Mouse (Mus musculus) kidney, postnatal 0 days (tissue): ENCODE measurements around the gene Lcn9. TPM values are rescaled to one million over a fixed set of nuclear protein-coding genes. Genes with fewer than 3 reads are reported as not detected.

ENCODE experiments used
- ATAC-seq: fragments of 200-750 bp; cut with Nextera tagmentation; replicated peaks from 2 replicates; pipeline ENCODE4 v1.8.0; 2017; ENCODE audit warnings: low read depth, moderate number of reproducible peaks, moderate TSS enrichment, moderate library complexity; ENCODE audit not compliant: low FRiP score
- DNase-seq: peaks from one replicate; pipeline ENCODE4 v3.0.0-alpha.2; 2016; ENCODE audit warnings: low spot score
- H3K27ac ChIP-seq: fragments of 300-500 bp; sonication (generic); 2 replicates; pipeline ENCODE4 v1.5.1; 2014; ENCODE audit warnings: mild to moderate bottlenecking
- H3K27me3 ChIP-seq: fragments of 300-500 bp; sonication (generic); 2 replicates; pipeline ENCODE4 v1.6.1; 2014; ENCODE audit warnings: low read length, mixed read lengths; ENCODE audit not compliant: insufficient read depth
- H3K36me3 ChIP-seq: fragments of 300-500 bp; sonication (generic); 2 replicates; pipeline ENCODE4 v1.6.1; 2014; ENCODE audit warnings: low read length, mixed read lengths; ENCODE audit not compliant: insufficient read depth
- H3K4me1 ChIP-seq: fragments of 300-500 bp; sonication (generic); replicated peaks from 2 replicates; pipeline ENCODE4 v1.6.1; 2014; ENCODE audit warnings: antibody characterized with exemption, low read length, mixed read lengths; ENCODE audit not compliant: insufficient read depth
- H3K4me2 ChIP-seq: fragments of 300-500 bp; sonication (generic); 2 replicates; pipeline ENCODE4 v1.6.1; 2014; ENCODE audit warnings: mild to moderate bottlenecking, low read length, moderate library complexity, mixed read lengths
- H3K4me3 ChIP-seq: fragments of 300-500 bp; sonication (generic); replicated peaks from 2 replicates; pipeline ENCODE4 v1.5.1; 2014; ENCODE audit warnings: low read depth, low read length
- H3K9ac ChIP-seq: fragments of 300-500 bp; sonication (generic); 2 replicates; pipeline ENCODE4 v1.6.1; 2014; ENCODE audit warnings: low read depth, low read length
- H3K9me3 ChIP-seq: fragments of 300-500 bp; sonication (generic); replicated peaks from 2 replicates; pipeline ENCODE4 v1.6.1; 2016; ENCODE audit warnings: low read length, inconsistent platforms, mixed read lengths
- CTCF ChIP-seq: IDR thresholded peaks from 2 replicates; pipeline ENCODE4 v1.5.1; 2016; ENCODE audit warnings: antibody characterized with exemption, low read depth, mild to moderate bottlenecking, moderate library complexity
- WGBS: fragments of 180-500 bp; shearing (Covaris S2); extraction: QIAGEN DNeasy Blood & Tissue Kit; methylation state at CpG from one replicate; pipeline ENCODE4 v1.1.7; 2014; 5-methylcytosine and 5-hydroxymethylcytosine counted together
- polyA plus RNA-seq: library from polyadenylated mRNA; unstranded; fragments of >200 nt; fragmentation: Nextera tagmentation; extraction: Ambion mirVana; gene quantifications from 2 replicates; pipeline ENCODE4 v1.2.1, GENCODE M21; 2015

Lcn9 gene
- polyA plus RNA-seq: not detected in 2 replicates

GRCm38 (mm10) chr2:25822806-25823205 lies at the start of gene Lcn9:
Gene Lcn9, plus strand, starts transcription at chr2:25823153.
- 75% methylated on average over 1 of the region's 1 CpGs for WGBS
- Histone ChIP-seq H3K36me3 (no peaks in the 10 kb centered on the region), H3K27me3 (no peaks in the 10 kb centered on the region), H3K9me3 (no peaks in the 10 kb centered on the region), H3K9ac (no peak within 1 kb of the TSS), H3K27ac (no peak within 1 kb of the TSS), H3K4me2 (no peak within 1 kb of the TSS), H3K4me3 (no peak within 1 kb of the TSS), H3K4me1 (no peaks in the 10 kb centered on the region)
- ATAC-seq: no peak
- DNase-seq: no peak
- no peak for TF ChIP-seq CTCF

- Histone ChIP-seq H3K9ac (no peak overlapping the region), H3K27ac (no peak overlapping the region), H3K36me3 (no peaks in the 10 kb centered on the region), H3K27me3 (no peaks in the 10 kb centered on the region), H3K9me3 (no peaks in the 10 kb centered on the region), H3K4me2 (no peak overlapping the region), H3K4me3 (no peak overlapping the region), H3K4me1 (no peaks in the 10 kb centered on the region)
- no peak for TF ChIP-seq CTCF
- no peak for ATAC-seq
- no peak for DNase-seq
- WGBS: 84% methylated on average over 2 of the region's 2 CpGs
Measured at GRCm38 (mm10) chr2:25773507-25773906, 49.4 kb upstream of the Lcn9 start.

- Histone ChIP-seq H3K9ac (no peak overlapping the region), H3K4me2 (no peak overlapping the region), H3K27me3 (no peaks in the 10 kb centered on the region), H3K4me1 (no peaks in the 10 kb centered on the region), H3K27ac (no peak overlapping the region), H3K36me3 (no peaks in the 10 kb centered on the region), H3K9me3 (no peaks in the 10 kb centered on the region), H3K4me3 (no peak overlapping the region)
- no peak for DNase-seq
- WGBS: 76% methylated on average over 2 of the region's 2 CpGs
- ATAC-seq: no peak
- TF ChIP-seq CTCF: no peak
Measured at GRCm38 (mm10) chr2:25774640-25775039, 48.3 kb upstream of the Lcn9 start.

- H3K27me3 ChIP-seq: no peaks in the 10 kb centered on the region
- H3K9me3 ChIP-seq: no peaks in the 10 kb centered on the region
- TF ChIP-seq CTCF: no peak
- H3K27ac ChIP-seq: no peak overlapping the region
- no peak overlapping the region for H3K4me3 ChIP-seq
- no peak overlapping the region for H3K9ac ChIP-seq
- no peak overlapping the region for H3K4me2 ChIP-seq
- ATAC-seq (no peak), DNase-seq (no peak)
- no peaks in the 10 kb centered on the region for H3K36me3 ChIP-seq
- 42% methylated on average over 3 of the region's 3 CpGs for WGBS
- no peaks in the 10 kb centered on the region for H3K4me1 ChIP-seq
Measured at GRCm38 (mm10) chr2:25775991-25776390, 47.0 kb upstream of the Lcn9 start.

GRCm38 (mm10) chr2:25776717-25777116 lies 46.2 kb upstream of the Lcn9 start, which contains the start of gene Lcn11:
Gene Lcn11, plus strand, starts transcription at chr2:25777017.
- no peaks in the 10 kb centered on the region for H3K36me3 ChIP-seq
- no peak within 1 kb of the TSS for H3K4me2 ChIP-seq
- ATAC-seq: no peak
- no peak within 1 kb of the TSS for H3K27ac ChIP-seq
- DNase-seq: no peak
- WGBS: 100% methylated on average over 1 of the region's 1 CpGs
- no peak for TF ChIP-seq CTCF
- H3K9ac ChIP-seq: no peak within 1 kb of the TSS
- no peaks in the 10 kb centered on the region for H3K27me3 ChIP-seq
- H3K4me3 ChIP-seq: no peak within 1 kb of the TSS
- H3K9me3 ChIP-seq: no peaks in the 10 kb centered on the region
- no peaks in the 10 kb centered on the region for H3K4me1 ChIP-seq

GRCm38 (mm10) chr2:25779076-25779475 lies 43.9 kb upstream of the Lcn9 start:
- H3K9me3 ChIP-seq: no peaks in the 10 kb centered on the region
- H3K27ac ChIP-seq: no peak overlapping the region
- H3K27me3 ChIP-seq: no peaks in the 10 kb centered on the region
- no peak overlapping the region for H3K9ac ChIP-seq
- no peak for ATAC-seq
- no peak overlapping the region for H3K4me2 ChIP-seq
- no peak overlapping the region for H3K4me3 ChIP-seq
- H3K36me3 ChIP-seq: no peaks in the 10 kb centered on the region
- no peak for DNase-seq
- 87% methylated on average over 9 of the region's 9 CpGs for WGBS
- no peaks in the 10 kb centered on the region for H3K4me1 ChIP-seq
- no peak for TF ChIP-seq CTCF

GRCm38 (mm10) chr2:25780921-25781320 lies 42.0 kb upstream of the Lcn9 start:
- WGBS: 38% methylated on average over 4 of the region's 4 CpGs
- no peak for TF ChIP-seq CTCF
- no peak for ATAC-seq
- no peak overlapping the region for H3K4me3 ChIP-seq
- H3K27me3 ChIP-seq: no peaks in the 10 kb centered on the region
- no peak overlapping the region for H3K4me2 ChIP-seq
- no peak overlapping the region for H3K27ac ChIP-seq
- no peak for DNase-seq
- no peaks in the 10 kb centered on the region for H3K36me3 ChIP-seq
- H3K4me1 ChIP-seq: no peaks in the 10 kb centered on the region
- H3K9me3 ChIP-seq: no peaks in the 10 kb centered on the region
- no peak overlapping the region for H3K9ac ChIP-seq
